Mouse (Mus musculus): ENCODE measurements around the gene Alg5.

- TF ChIP-seq ZC3H11A (IDR thresholded peaks at IDR 0.05; ENCODE audit: borderline replicate concordance, low read depth, low read length) = no peak
- no peak for TF ChIP-seq MAFK (IDR thresholded peaks at IDR 0.05; ENCODE audit: insufficient read depth, low read depth, low read length)
- no peak for TF ChIP-seq ZNF384 (IDR thresholded peaks at IDR 0.05; ENCODE audit: low read depth, low read length)
Observed at GRCm38 (mm10) chr3:54715461-54715860, 19.9 kb upstream of the Alg5 start.

Data from ES-E14 (cell line).